10 mouse cellular contexts compared by ENCODE assay signal in genomic region chr3:107582130-107582874, GRCm38 (mm10). TPM values are rescaled to one million over a fixed set of nuclear protein-coding genes. Genes with fewer than 3 reads are reported as not detected.
DNase-seq lines count a peak whose midpoint lies in the region; ATAC-seq and TF ChIP-seq lines count a peak whose summit lies in the region.
"Had no signal": no experiment of that assay in that cellular context is flagged by ENCODE, and none has a peak within 500 bp of the region (broad histone marks: within the 10 kb centered on the region; RNA-seq: fewer than 3 reads in every experiment).

No protein-coding gene starts in this region.

- peaks cover 78% of the 10 kb centered on the region for H3K27me3 ChIP-seq in heart, embryonic 12.5 days (replicated peaks)
- H3K27me3 ChIP-seq in hindbrain, embryonic 15.5 days, result peaks cover 72% of the 10 kb centered on the region
- peaks cover 97% of the 10 kb centered on the region for H3K27me3 ChIP-seq in midbrain, embryonic 12.5 days

- intact Hi-C loops in heart, postnatal 14 days (cut with DNase I), result no loop called here

- DNase-seq in heart, postnatal 14 days, result no peak
- DNase-seq in brain, embryonic 14.5 days (ENCODE audit: low read depth), result peak; percentile 42
- DNase-seq in right cerebral cortex, adult 18-20 months, result no peak
- no peak for DNase-seq in left cerebral cortex, adult 9 months (ENCODE audit: low spot score in 2 of 2)
- DNase-seq: gastrocnemius, postnatal 10 days; thymus, postnatal 25 days had no signal

- TF ChIP-seq CTCF in brain, embryonic 14.5 days (IDR thresholded peaks at IDR 0.05; ENCODE audit: borderline replicate concordance, extremely low read depth, insufficient read depth, insufficient read length), result no peak

- peaks cover 25% of the 10 kb centered on the region for H3K4me1 ChIP-seq in heart, embryonic 12.5 days (replicated peaks)
- H3K4me1 ChIP-seq in hindbrain, embryonic 15.5 days (replicated peaks), result peaks cover 8% of the 10 kb centered on the region
- H3K4me1 ChIP-seq in midbrain, embryonic 12.5 days, result peaks cover 10% of the 10 kb centered on the region

- peak overlapping the region; percentile 82 for H3K4me2 ChIP-seq in heart, embryonic 12.5 days
- H3K4me2 ChIP-seq in hindbrain, embryonic 15.5 days, result peak overlapping the region; percentile 45
- peak overlapping the region; percentile 53 for H3K4me2 ChIP-seq in midbrain, embryonic 12.5 days (replicated peaks)

- H3K9ac ChIP-seq in heart, embryonic 12.5 days, result peak overlapping the region; percentile 49; the same call in 1 of the 2 replicates
- H3K9ac ChIP-seq in hindbrain, embryonic 15.5 days, result no peak overlapping the region
- 0 out of 2 replicates have a peak overlapping the region, but pooled peaks have one; percentile 24 for H3K9ac ChIP-seq in midbrain, embryonic 12.5 days (replicated peaks)

- no peak for TF ChIP-seq POLR2A in brain, embryonic 14.5 days (IDR thresholded peaks at IDR 0.05; ENCODE audit: borderline replicate concordance, extremely low read depth, insufficient read depth, insufficient read length, poor library complexity, severe bottlenecking)

- H3K9me3 ChIP-seq in heart, embryonic 12.5 days (replicated peaks), result no peaks in the 10 kb centered on the region
- no peaks in the 10 kb centered on the region for H3K9me3 ChIP-seq in hindbrain, embryonic 15.5 days
- no peaks in the 10 kb centered on the region for H3K9me3 ChIP-seq in midbrain, embryonic 12.5 days

- WGBS in heart, embryonic 12.5 days, result 4% methylated on average over 18 of the region's 18 CpGs
- WGBS in hindbrain, embryonic 15.5 days, result 3% methylated on average over 18 of the region's 18 CpGs
- 2% methylated on average over 18 of the region's 18 CpGs for WGBS in midbrain, embryonic 12.5 days

- no peak for ATAC-seq in heart, embryonic 12.5 days (ENCODE audit: insufficient number of reproducible peaks, low FRiP score)
- no peak for ATAC-seq in hindbrain, embryonic 15.5 days (ENCODE audit: low FRiP score, low read depth)
- no peak for ATAC-seq in midbrain, embryonic 12.5 days (ENCODE audit: low FRiP score, low read depth)
- ATAC-seq in megakaryocyte progenitor cell, adult 5-6 weeks (replicated peaks; ENCODE audit: poor library complexity), result no peak

- no peak overlapping the region for H3K27ac ChIP-seq in heart, embryonic 12.5 days (ENCODE audit: poor library complexity, severe bottlenecking)
- H3K27ac ChIP-seq in hindbrain, embryonic 15.5 days (replicated peaks), result no peak overlapping the region
- H3K27ac ChIP-seq in midbrain, embryonic 12.5 days (replicated peaks), result no peak overlapping the region

- H3K4me3 ChIP-seq in heart, embryonic 12.5 days, result peak overlapping the region; percentile 44
- peak overlapping the region; percentile 9 for H3K4me3 ChIP-seq in hindbrain, embryonic 15.5 days
- H3K4me3 ChIP-seq in midbrain, embryonic 12.5 days, result peak overlapping the region; percentile 34

- no peaks in the 10 kb centered on the region for H3K36me3 ChIP-seq in heart, embryonic 12.5 days
- no peaks in the 10 kb centered on the region for H3K36me3 ChIP-seq in hindbrain, embryonic 15.5 days
- no peaks in the 10 kb centered on the region for H3K36me3 ChIP-seq in midbrain, embryonic 12.5 days

RNA-seq across cellular contexts. Expression of gene Alx3, which starts 12.5 kb away (rescaled TPM):
- 0.49 and 1.4 TPM in 2 replicates for polyA plus RNA-seq in heart, embryonic 12.5 days (2016; fragmentation: Nextera tagmentation; extraction: Ambion mirVana)
- total RNA-seq in heart, postnatal 14 days (2021), result not detected
- 1.2 and 2.4 TPM in 2 replicates for polyA plus RNA-seq in brain, embryonic 14.5 days (2012; rRNA removed)
- 0.16 and 1.1 TPM in 2 replicates for polyA plus RNA-seq in hindbrain, embryonic 15.5 days (2015; fragmentation: Nextera tagmentation; extraction: Ambion mirVana)
- 3.3 and 4.5 TPM in 2 replicates for polyA plus RNA-seq in midbrain, embryonic 12.5 days (2016; fragmentation: Nextera tagmentation; extraction: Ambion mirVana)
- not detected in 2 replicates for total RNA-seq in megakaryocyte progenitor cell, adult 5-6 weeks (2015)
- not detected in 2 replicates for total RNA-seq in megakaryocyte progenitor cell, adult 5-6 weeks (2017)
- total RNA-seq: gastrocnemius, postnatal 10 days had no signal

RNA-seq across cellular contexts. Expression of gene Ubl4b, which starts 27.4 kb away (rescaled TPM):
- not detected in 2 replicates for polyA plus RNA-seq in heart, embryonic 12.5 days (2016; fragmentation: Nextera tagmentation; extraction: Ambion mirVana)
- total RNA-seq in heart, postnatal 14 days (2021), result not detected
- polyA plus RNA-seq in brain, embryonic 14.5 days (2012; rRNA removed), result not detected in 2 replicates
- not detected in 2 replicates for polyA plus RNA-seq in hindbrain, embryonic 15.5 days (2015; fragmentation: Nextera tagmentation; extraction: Ambion mirVana)
- not detected in 2 replicates for polyA plus RNA-seq in midbrain, embryonic 12.5 days (2016; fragmentation: Nextera tagmentation; extraction: Ambion mirVana)
- not detected in 2 replicates for total RNA-seq in megakaryocyte progenitor cell, adult 5-6 weeks (2015)
- not detected in 2 replicates for total RNA-seq in megakaryocyte progenitor cell, adult 5-6 weeks (2017)
- total RNA-seq: gastrocnemius, postnatal 10 days had no signal

RNA-seq across cellular contexts. Expression of gene Gm10961, which starts 48.8 kb away (rescaled TPM):
- polyA plus RNA-seq in heart, embryonic 12.5 days (2016; fragmentation: Nextera tagmentation; extraction: Ambion mirVana), result not detected in 2 replicates
- total RNA-seq in heart, postnatal 14 days (2021), result not detected
- not detected in 2 replicates for polyA plus RNA-seq in brain, embryonic 14.5 days (2012; rRNA removed)
- polyA plus RNA-seq in hindbrain, embryonic 15.5 days (2015; fragmentation: Nextera tagmentation; extraction: Ambion mirVana), result not detected in 2 replicates
- polyA plus RNA-seq in midbrain, embryonic 12.5 days (2016; fragmentation: Nextera tagmentation; extraction: Ambion mirVana), result not detected in 2 replicates
- total RNA-seq in megakaryocyte progenitor cell, adult 5-6 weeks (2015), result not detected in 2 replicates
- not detected in 2 replicates for total RNA-seq in megakaryocyte progenitor cell, adult 5-6 weeks (2017)
- total RNA-seq: gastrocnemius, postnatal 10 days had no signal

RNA-seq across cellular contexts. Expression of gene Strip1, which starts 49.2 kb away (rescaled TPM):
- 43.6 and 44.6 TPM in 2 replicates for polyA plus RNA-seq in heart, embryonic 12.5 days (2016; fragmentation: Nextera tagmentation; extraction: Ambion mirVana)
- 10 to 100 TPM; 21.4 to 26.2 TPM for total RNA-seq in heart, postnatal 14 days (2021)
- polyA plus RNA-seq in brain, embryonic 14.5 days (2012; rRNA removed), result 215 and 216 TPM in 2 replicates
- polyA plus RNA-seq in hindbrain, embryonic 15.5 days (2015; fragmentation: Nextera tagmentation; extraction: Ambion mirVana), result 141 and 157 TPM in 2 replicates
- polyA plus RNA-seq in midbrain, embryonic 12.5 days (2016; fragmentation: Nextera tagmentation; extraction: Ambion mirVana), result 123 and 127 TPM in 2 replicates
- 18.5 and 19.7 TPM in 2 replicates for total RNA-seq in megakaryocyte progenitor cell, adult 5-6 weeks (2015)
- total RNA-seq in megakaryocyte progenitor cell, adult 5-6 weeks (2017), result 18.5 and 26.1 TPM in 2 replicates
